Mouse (Mus musculus) testis, adult 2 months (tissue): ENCODE measurements around the gene Zfp933. TPM values are rescaled to one million over a fixed set of nuclear protein-coding genes. Genes with fewer than 3 reads are reported as not detected.

Source experiments
- H3K27ac ChIP-seq: fragments of 200-500 bp; 2 replicates; pipeline ENCODE4 v1.5.1; 2012; ENCODE audit warnings: low read depth, low read length; ENCODE audit not compliant: control insufficient read depth, insufficient read depth
- H3K27me3 ChIP-seq: fragments of 200-500 bp; 2 replicates; pipeline ENCODE4 v1.6.1; 2012; ENCODE audit warnings: mild to moderate bottlenecking, low read length, moderate library complexity; ENCODE audit not compliant: control insufficient read depth, insufficient read depth
- H3K36me3 ChIP-seq: fragments of 200-500 bp; 2 replicates; pipeline ENCODE4 v1.6.1; 2012; ENCODE audit warnings: mild to moderate bottlenecking, low read length; ENCODE audit not compliant: control insufficient read depth, insufficient read depth
- H3K4me1 ChIP-seq: fragments of 200-500 bp; 2 replicates; pipeline ENCODE4 v1.6.1; 2012; ENCODE audit warnings: low read length; ENCODE audit not compliant: control insufficient read depth, insufficient read depth
- H3K4me3 ChIP-seq: fragments of 200-500 bp; 2 replicates; pipeline ENCODE4 v1.5.1; 2012; ENCODE audit warnings: low read depth, mild to moderate bottlenecking, low read length, moderate library complexity, mixed read lengths; ENCODE audit not compliant: control insufficient read depth
- CTCF ChIP-seq: fragments of 200-500 bp; IDR thresholded peaks from 2 replicates; pipeline ENCODE4 v1.5.1; 2012; ENCODE audit warnings: low read depth, mild to moderate bottlenecking, inconsistent platforms, low read length, moderate library complexity; ENCODE audit not compliant: control insufficient read depth, insufficient read depth, insufficient replicate concordance
- POLR2A ChIP-seq: fragments of 200-500 bp; IDR thresholded peaks from 2 replicates; pipeline ENCODE4 v1.6.1; 2012; ENCODE audit warnings: low read depth, mild to moderate bottlenecking, inconsistent platforms, low read length, moderate library complexity; ENCODE audit not compliant: control insufficient read depth
- polyA plus RNA-seq: library from polyadenylated mRNA; depleted of rRNA; stranded (reverse); fragments of >200 nt; gene quantifications from 2 replicates; pipeline ENCODE4 v1.2.3, GENCODE M21; 2012; rRNA removed

Zfp933 gene
- polyA plus RNA-seq: 1.6 and 2.3 TPM in 2 replicates

DNA sequence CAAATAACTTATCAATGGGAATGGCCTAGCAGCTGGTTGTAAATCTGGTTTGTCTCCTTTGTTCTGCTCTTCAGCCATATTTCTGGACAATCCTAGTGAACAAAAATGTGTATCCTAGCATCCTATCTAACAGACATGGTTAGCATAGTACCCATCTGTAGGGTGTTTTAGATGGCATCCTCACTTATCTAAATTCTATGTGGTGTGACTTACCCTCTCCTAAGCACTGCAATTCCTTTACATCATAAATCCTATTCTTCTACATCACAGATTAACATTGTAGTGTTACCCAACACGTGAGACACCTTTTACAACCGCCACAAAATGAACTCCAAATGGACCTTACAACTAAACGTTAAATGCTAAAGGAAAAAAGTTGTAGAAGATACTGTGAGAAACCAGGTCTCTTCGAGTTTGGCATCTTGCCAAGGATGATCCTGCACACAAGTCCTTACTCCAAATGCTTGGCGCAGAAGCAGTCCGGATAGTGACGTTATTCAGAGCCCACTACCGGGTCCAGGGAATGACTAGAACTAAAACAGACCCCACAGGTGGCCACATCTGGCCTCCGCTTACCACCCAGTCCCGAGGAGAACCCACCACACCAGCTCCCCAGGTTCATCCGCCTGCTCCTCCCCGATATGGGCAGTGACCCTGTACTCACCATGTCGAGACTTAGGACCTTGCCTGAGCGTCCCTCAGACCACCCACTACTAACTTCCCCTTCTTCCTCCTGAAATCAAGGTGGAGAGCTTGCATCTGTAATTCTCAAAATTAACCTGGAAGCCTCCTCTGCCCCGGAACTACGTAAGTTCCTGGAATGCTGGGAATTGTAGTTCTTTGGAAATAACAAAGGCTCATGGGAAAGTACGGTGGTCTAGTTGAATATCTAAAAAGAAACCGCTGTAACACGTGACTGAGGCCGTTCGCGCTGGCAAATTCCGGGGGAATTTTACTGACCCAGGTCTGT is at the start of gene Zfp933:
TSS of gene Zfp933 (minus strand) at position 753 of the 970 bp plus-strand sequence.
- Histone ChIP-seq H3K27me3 (no peaks in the 10 kb centered on the region), H3K36me3 (no peaks in the 10 kb centered on the region), H3K27ac (peak within 1 kb of the TSS; percentile 95), H3K4me3 (peak within 1 kb of the TSS; percentile 100), H3K4me1 (peaks cover 2% of the 10 kb centered on the region; the same call in 1 of the 2 replicates)
- TF ChIP-seq POLR2A (no peak), CTCF (no peak)

GRCm38 (mm10) chr4:147897348-147897747 is 49.2 kb upstream of the Zfp933 start:
- no peak overlapping the region for H3K27ac ChIP-seq
- no peak overlapping the region for H3K4me3 ChIP-seq
- no peaks in the 10 kb centered on the region for H3K4me1 ChIP-seq
- TF ChIP-seq CTCF (no peak), POLR2A (no peak)
- no peaks in the 10 kb centered on the region; the same call in none of the 2 replicates for H3K36me3 ChIP-seq
- no peaks in the 10 kb centered on the region for H3K27me3 ChIP-seq

DNA sequence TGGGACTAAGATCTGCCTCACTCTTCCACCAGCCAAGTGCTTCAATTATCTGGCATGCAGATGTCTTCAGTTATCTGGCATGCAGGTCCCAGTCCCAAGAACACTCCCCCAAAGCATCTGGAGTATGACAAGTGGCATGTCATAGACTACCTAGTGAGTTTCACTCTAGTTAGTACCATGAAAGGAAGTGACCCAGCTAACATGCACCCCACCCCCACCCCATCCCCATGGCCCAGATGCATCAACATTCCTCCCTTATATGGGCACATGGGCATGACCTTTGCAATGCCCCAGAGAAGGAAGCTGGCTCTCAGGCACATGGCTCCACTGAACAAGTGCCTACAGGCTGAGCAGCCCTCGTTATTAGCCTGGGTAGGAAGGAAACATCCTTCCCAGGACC is 48.2 kb upstream of the Zfp933 start:
- Histone ChIP-seq H3K36me3 (peaks cover 1% of the 10 kb centered on the region), H3K27me3 (no peaks in the 10 kb centered on the region), H3K27ac (no peak overlapping the region), H3K4me1 (no peaks in the 10 kb centered on the region), H3K4me3 (no peak overlapping the region)
- TF ChIP-seq POLR2A (no peak), CTCF (no peak)

- Histone ChIP-seq H3K36me3 (peaks cover 1% of the 10 kb centered on the region), H3K27me3 (no peaks in the 10 kb centered on the region), H3K4me3 (no peak overlapping the region), H3K27ac (no peak overlapping the region), H3K4me1 (no peaks in the 10 kb centered on the region)
- TF ChIP-seq CTCF (no peak), POLR2A (no peak)
Measured at GRCm38 (mm10) chr4:147895815-147896330, 47.7 kb upstream of the Zfp933 start.

DNA sequence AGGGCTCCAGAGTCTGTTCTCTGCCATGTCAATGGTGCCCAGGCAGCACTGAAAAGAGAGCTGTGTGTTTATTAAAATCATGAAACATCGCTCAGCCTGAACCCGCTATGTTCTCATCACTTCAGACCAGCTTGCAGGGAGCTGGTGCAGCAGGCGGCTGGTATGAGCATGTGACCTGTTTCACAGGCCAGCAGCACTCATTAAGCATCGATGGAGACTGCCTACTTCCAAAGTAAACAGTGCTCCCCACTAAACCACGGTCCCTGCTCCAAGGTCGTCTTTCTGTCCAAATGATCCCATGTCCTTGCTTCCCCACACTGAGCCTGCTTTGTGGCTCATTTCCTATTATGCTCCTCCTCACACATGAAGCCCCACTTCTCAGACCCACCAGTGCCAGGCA is 42.2 kb upstream of the Zfp933 start:
- TF ChIP-seq CTCF: no peak
- no peak for TF ChIP-seq POLR2A
- Histone ChIP-seq H3K27ac (no peak overlapping the region), H3K4me1 (no peaks in the 10 kb centered on the region), H3K36me3 (peaks cover 1% of the 10 kb centered on the region; the same call in 1 of the 2 replicates), H3K4me3 (no peak overlapping the region), H3K27me3 (no peaks in the 10 kb centered on the region)

GRCm38 (mm10) chr4:147888237-147888636 is 40.1 kb upstream of the Zfp933 start:
- Histone ChIP-seq H3K36me3 (peaks cover 5% of the 10 kb centered on the region), H3K27me3 (no peaks in the 10 kb centered on the region), H3K4me3 (no peak overlapping the region), H3K4me1 (no peaks in the 10 kb centered on the region), H3K27ac (no peak overlapping the region)
- TF ChIP-seq POLR2A: no peak
- TF ChIP-seq CTCF: no peak

GRCm38 (mm10) chr4:147887277-147887676 is 39.1 kb upstream of the Zfp933 start:
- no peak overlapping the region for H3K27ac ChIP-seq
- H3K4me3 ChIP-seq: no peak overlapping the region
- peaks cover 12% of the 10 kb centered on the region for H3K36me3 ChIP-seq
- TF ChIP-seq POLR2A (no peak), CTCF (peak; percentile 2; the same call in 1 of the 2 replicates)
- H3K4me1 ChIP-seq: no peaks in the 10 kb centered on the region
- H3K27me3 ChIP-seq: no peaks in the 10 kb centered on the region
